Mouse (Mus musculus) limb, embryonic 11.5 days (tissue): ENCODE results near the gene Ostn. TPM values are rescaled to one million over a fixed set of nuclear protein-coding genes. Genes with fewer than 3 reads are reported as not detected.

Experiments used
- ATAC-seq: fragments of 200-750 bp; cut with Nextera tagmentation; 2 replicates; pipeline ENCODE4 v1.8.0; 2017; ENCODE audit warnings: low read depth; ENCODE audit not compliant: insufficient number of reproducible peaks, low FRiP score, low TSS enrichment
- DNase-seq: peaks from one replicate; pipeline ENCODE4 v3.0.0-alpha.2; 2015; ENCODE audit warnings: low spot score
- H3K27ac ChIP-seq: fragments of 300-500 bp; sonication (generic); replicated peaks from 2 replicates; pipeline ENCODE4 v1.5.1; 2014; ENCODE audit warnings: low read depth, mild to moderate bottlenecking, low read length
- H3K27me3 ChIP-seq: fragments of 300-500 bp; sonication (generic); 2 replicates; pipeline ENCODE4 v1.6.1; 2014; ENCODE audit warnings: mild to moderate bottlenecking, low read length, mixed read lengths; ENCODE audit not compliant: control insufficient read depth, insufficient read depth
- H3K36me3 ChIP-seq: fragments of 300-500 bp; sonication (generic); 2 replicates; pipeline ENCODE4 v1.6.1; 2014; ENCODE audit warnings: mild to moderate bottlenecking, low read length, moderate library complexity, mixed read lengths; ENCODE audit not compliant: control insufficient read depth, insufficient read depth
- H3K4me1 ChIP-seq: fragments of 300-500 bp; sonication (generic); 2 replicates; pipeline ENCODE4 v1.6.1; 2014; ENCODE audit warnings: low read length, mixed read lengths; ENCODE audit not compliant: control insufficient read depth, insufficient read depth
- H3K4me2 ChIP-seq: fragments of 300-500 bp; sonication (generic); 2 replicates; pipeline ENCODE4 v1.6.1; 2014; ENCODE audit warnings: low read depth, mild to moderate bottlenecking, moderate library complexity; ENCODE audit not compliant: severe bottlenecking
- H3K4me3 ChIP-seq: fragments of 300-500 bp; sonication (generic); 2 replicates; pipeline ENCODE4 v1.5.1; 2014; ENCODE audit warnings: low read depth, low read length
- H3K9ac ChIP-seq: fragments of 300-500 bp; sonication (generic); 2 replicates; pipeline ENCODE4 v1.6.1; 2014; ENCODE audit warnings: mild to moderate bottlenecking, low read length
- H3K9me3 ChIP-seq: fragments of 300-500 bp; sonication (generic); 2 replicates; pipeline ENCODE4 v1.6.1; 2016; ENCODE audit warnings: low read length; ENCODE audit not compliant: control insufficient read depth
- whole genome bisulfite sequencing: fragments of 180-500 bp; shearing (Covaris S2); extraction: QIAGEN DNeasy Blood & Tissue Kit; methylation state at CpG from one replicate; pipeline ENCODE4 v1.1.7; 2014; 5-methylcytosine and 5-hydroxymethylcytosine counted together
- polyA plus RNA-seq: library from polyadenylated mRNA; unstranded; fragments of >200 nt; fragmentation: Nextera tagmentation; extraction: Ambion mirVana; gene quantifications from 2 replicates; pipeline ENCODE4 v1.2.1, GENCODE M21; 2014

The Ostn gene
- polyA plus RNA-seq, 1 experiment from 2014 or later = not detected

DNA sequence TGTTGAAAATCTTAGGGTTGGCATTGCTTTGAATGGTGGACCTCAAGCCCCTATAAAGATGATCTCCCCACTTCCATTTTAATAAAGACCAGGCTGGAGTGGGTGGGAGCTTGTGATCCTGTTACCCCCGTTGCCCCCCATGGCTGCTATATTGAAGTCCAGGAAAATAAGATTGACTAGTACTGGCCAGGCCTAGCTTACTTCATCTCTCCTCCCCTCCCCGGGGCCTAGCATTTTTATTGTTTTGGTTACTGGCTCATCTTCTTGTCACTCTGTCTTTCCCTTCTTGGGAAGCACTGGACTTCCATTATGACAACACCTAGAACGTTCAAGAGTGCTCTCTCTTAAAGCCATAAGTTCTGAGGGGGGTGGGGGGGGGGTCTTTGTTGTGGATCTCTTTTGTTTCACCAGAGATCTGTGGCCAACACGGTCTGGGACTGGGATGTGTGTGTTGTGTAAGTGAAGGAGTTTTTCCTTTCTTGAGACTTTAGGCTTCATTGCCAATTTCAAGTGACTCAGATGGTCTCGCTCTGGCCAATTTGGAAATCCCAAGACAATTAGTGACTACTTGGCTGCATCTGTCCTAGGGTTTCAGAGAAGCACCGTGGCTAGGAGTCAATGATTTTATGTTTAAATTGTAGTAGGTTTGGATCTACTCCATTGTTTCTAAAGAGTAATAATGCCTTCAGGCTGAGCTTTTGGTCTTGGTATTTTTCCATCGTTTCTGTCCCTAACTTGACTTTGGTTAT lies 82.4 kb downstream of the Ostn start:
- Histone ChIP-seq H3K27me3 (no peaks in the 10 kb centered on the region), H3K9me3 (no peaks in the 10 kb centered on the region), H3K9ac (peak overlapping the region; percentile 96), H3K4me3 (peak overlapping the region; percentile 74), H3K36me3 (no peaks in the 10 kb centered on the region), H3K4me2 (peak overlapping the region; percentile 58), H3K4me1 (no peaks in the 10 kb centered on the region; the same call in 1 of the 2 replicates), H3K27ac (peak overlapping the region; percentile 95; the same call in 1 of the 2 replicates)
- DNase-seq (peak; percentile 36), ATAC-seq (no peak; the same call in 1 of the 2 replicates)
- WGBS = 41% methylated on average over 7 of the region's 7 CpGs

DNA sequence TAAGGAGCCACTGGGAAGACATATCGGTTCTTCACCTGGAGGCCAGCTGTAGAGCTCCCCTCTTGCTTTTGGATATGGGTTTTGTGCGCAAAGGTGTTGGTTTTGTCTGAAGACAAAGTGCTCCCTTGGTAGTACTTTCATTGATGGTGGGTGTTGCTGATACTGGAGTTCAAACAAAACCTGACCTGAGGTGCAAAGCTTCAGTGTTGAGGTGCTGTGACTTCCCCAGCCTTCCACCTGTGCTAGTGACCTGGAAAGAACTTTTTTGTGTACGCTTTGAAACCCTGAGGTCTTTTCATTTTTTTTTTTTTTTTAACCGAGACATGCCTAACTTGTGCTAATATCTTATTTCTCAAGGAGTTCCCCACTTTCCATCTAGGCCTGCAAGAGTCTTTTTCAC lies 83.0 kb downstream of the Ostn start:
- Histone ChIP-seq H3K9ac (no peak overlapping the region), H3K4me3 (peak overlapping the region; percentile 74; the same call in 1 of the 2 replicates), H3K27me3 (no peaks in the 10 kb centered on the region), H3K27ac (no peak overlapping the region), H3K9me3 (no peaks in the 10 kb centered on the region), H3K4me2 (peak overlapping the region; percentile 58; the same call in 1 of the 2 replicates), H3K36me3 (no peaks in the 10 kb centered on the region), H3K4me1 (no peaks in the 10 kb centered on the region; the same call in 1 of the 2 replicates)
- ATAC-seq = no peak
- DNase-seq = no peak
- WGBS = 89% methylated on average over 4 of the region's 4 CpGs

DNA sequence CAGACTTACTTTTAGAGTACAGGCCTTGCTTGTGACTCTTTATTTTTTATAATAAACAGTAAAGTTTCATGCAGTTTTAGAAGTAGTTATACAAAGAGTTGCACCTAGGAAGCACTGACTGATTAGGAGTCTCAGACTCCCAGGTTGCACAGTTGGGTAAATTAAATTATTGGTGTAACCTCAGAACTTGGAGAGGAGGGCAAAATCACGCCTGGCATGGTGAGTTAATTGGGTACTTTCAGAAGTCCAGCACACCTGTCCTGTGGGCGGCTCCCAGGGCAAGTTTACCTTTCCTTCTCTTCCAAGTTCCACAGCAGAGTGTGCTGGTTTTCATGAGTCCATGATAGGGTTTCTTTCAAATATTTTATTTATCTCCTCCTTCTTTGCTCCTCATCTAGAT lies 84.6 kb downstream of the Ostn start:
- H3K4me1 ChIP-seq = no peaks in the 10 kb centered on the region; the same call in 1 of the 2 replicates
- H3K9me3 ChIP-seq = no peaks in the 10 kb centered on the region
- no peaks in the 10 kb centered on the region for H3K36me3 ChIP-seq
- WGBS = 86% methylated on average over 2 of the region's 2 CpGs
- no peak overlapping the region for H3K9ac ChIP-seq
- H3K27ac ChIP-seq = no peak overlapping the region
- no peaks in the 10 kb centered on the region for H3K27me3 ChIP-seq
- H3K4me2 ChIP-seq = no peak overlapping the region
- no peak overlapping the region for H3K4me3 ChIP-seq
- ATAC-seq (no peak), DNase-seq (no peak)

DNA sequence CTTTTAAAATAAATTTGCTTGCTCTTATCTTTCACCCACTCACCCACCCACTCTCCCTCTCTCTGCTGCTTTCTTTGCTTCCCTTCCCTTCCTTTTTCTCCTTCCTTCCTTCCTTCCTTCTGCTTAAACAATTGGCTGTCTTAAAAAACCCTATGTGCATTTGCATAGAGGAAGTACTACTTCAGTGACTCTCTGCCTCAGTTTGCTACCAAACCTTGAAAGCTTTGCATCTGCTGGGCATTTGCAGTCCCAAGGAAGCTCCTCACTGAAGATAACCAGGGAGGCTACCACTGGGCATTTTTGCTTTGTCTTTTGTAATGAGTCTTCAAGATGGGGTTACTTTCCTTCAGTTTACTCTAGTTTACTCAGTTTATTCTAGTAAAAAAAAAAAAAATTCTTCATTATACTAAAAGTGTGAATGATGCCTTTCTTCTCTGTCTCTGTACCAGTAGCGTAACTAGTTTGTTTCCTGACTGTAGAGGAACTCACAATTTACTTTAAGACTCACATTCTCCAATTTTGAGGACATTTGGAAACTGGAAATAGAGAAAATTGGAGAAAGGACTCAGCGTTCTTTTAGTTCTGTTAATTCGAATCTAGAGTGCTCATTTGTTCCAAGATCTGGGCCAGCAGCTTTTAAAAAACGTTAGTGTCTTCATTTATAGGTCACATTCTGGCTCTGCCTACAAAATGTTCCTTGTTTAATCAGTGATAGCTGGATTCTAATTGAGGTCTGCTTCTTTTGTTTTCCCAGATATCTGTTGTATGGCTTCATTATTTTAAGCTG lies 88.2 kb downstream of the Ostn start:
- no peaks in the 10 kb centered on the region; the same call in 1 of the 2 replicates for H3K4me1 ChIP-seq
- no peak overlapping the region for H3K9ac ChIP-seq
- H3K27ac ChIP-seq = no peak overlapping the region
- no peak overlapping the region for H3K4me2 ChIP-seq
- WGBS = 89% methylated on average over 4 of the region's 4 CpGs
- H3K27me3 ChIP-seq = no peaks in the 10 kb centered on the region
- H3K36me3 ChIP-seq = no peaks in the 10 kb centered on the region
- no peak overlapping the region for H3K4me3 ChIP-seq
- no peaks in the 10 kb centered on the region for H3K9me3 ChIP-seq
- ATAC-seq (no peak), DNase-seq (no peak)

DNA sequence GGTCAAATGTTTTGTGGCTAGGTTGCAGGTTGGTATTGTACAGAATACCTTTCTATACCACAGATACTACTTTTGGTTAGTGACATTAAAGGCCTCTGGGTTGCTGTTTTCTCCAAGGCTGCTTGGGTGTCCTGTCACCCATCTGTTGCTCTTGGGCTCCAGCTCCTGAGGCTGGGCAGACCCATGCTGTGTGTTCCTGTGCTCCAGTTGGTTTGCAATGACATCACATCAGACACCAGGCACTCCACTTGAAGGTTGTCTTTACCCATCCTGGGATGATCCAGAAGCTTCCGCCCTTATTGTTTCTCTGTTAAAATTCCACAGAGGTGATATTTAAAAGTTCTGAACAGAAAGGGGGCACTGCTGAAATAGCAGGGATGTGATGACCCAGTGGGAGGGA lies 89.7 kb downstream of the Ostn start:
- ATAC-seq = no peak
- Histone ChIP-seq H3K27me3 (no peaks in the 10 kb centered on the region), H3K4me3 (no peak overlapping the region), H3K36me3 (no peaks in the 10 kb centered on the region), H3K27ac (no peak overlapping the region), H3K9me3 (no peaks in the 10 kb centered on the region), H3K9ac (no peak overlapping the region), H3K4me2 (no peak overlapping the region), H3K4me1 (no peaks in the 10 kb centered on the region)
- WGBS = 97% methylated on average over 1 of the region's 1 CpGs
- no peak for DNase-seq

DNA sequence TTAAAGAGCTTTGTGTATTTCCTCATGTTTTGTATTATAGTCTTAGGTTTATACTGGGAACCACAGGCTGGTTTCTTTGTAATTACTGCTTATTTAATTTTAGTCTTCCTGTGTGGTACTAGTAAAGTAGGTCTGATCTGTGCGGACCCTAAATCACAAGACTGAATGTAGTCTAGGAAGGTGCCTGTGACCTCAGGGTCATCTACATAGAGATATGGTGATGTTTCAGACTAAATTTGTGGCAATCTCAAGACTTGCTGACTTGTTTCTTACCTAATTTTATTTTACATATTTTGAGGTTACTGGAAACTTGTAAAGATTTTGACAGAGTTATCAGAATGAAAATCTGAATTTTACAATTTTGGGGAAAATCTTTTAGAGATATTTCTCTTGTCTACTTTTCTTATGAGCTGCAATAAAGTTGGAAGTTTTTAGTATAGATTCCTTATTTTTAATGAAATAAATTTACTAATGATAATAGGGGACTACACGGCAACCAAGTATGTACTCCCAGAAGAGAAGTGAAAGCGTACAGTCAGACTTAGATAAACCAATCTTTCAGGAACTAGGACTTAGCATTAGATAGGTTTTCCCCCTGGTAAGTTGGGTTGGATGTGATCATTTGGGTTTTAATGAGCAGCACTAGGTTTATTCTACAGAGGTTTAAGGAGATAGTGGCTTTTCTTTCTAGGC lies 91.9 kb downstream of the Ostn start:
- Histone ChIP-seq H3K4me3 (no peak overlapping the region), H3K27me3 (no peaks in the 10 kb centered on the region), H3K9ac (no peak overlapping the region), H3K4me2 (no peak overlapping the region), H3K27ac (no peak overlapping the region), H3K36me3 (no peaks in the 10 kb centered on the region), H3K4me1 (no peaks in the 10 kb centered on the region), H3K9me3 (no peaks in the 10 kb centered on the region)
- WGBS = 92% methylated on average over 3 of the region's 3 CpGs
- ATAC-seq (no peak), DNase-seq (no peak)

DNA sequence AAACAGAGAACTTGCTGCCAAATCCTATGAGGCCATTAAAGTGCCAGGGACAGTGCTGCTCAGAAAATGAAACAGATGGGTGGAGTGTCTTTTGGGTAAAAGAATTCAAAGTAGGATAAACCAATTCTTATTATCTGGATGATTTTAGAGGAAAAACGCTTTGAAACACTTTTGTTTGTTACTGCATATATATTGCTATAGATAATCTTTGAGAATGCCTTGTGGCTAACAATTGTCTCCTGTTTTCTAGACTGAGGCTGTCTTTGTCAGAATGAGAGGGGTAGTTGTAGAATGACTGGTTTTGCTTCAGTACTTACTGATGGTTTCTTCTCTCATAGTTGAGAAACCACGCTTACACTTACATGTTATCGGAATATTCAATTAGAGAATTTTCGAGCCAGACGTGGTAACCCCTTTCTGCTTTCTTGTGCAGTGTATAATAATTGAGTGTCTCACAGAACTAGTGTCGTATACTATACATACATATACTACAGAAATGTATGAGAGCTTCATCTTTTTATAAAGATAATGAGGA lies 92.5 kb downstream of the Ostn start:
- Histone ChIP-seq H3K4me2 (no peak overlapping the region), H3K9me3 (no peaks in the 10 kb centered on the region), H3K27me3 (no peaks in the 10 kb centered on the region), H3K27ac (no peak overlapping the region), H3K36me3 (no peaks in the 10 kb centered on the region), H3K4me3 (no peak overlapping the region), H3K4me1 (no peaks in the 10 kb centered on the region), H3K9ac (no peak overlapping the region)
- DNase-seq (no peak), ATAC-seq (no peak)
- WGBS = 94% methylated on average over 6 of the region's 6 CpGs
